Mouse (Mus musculus): ENCODE measurements around the gene Svbp.

Svbp gene

DNA sequence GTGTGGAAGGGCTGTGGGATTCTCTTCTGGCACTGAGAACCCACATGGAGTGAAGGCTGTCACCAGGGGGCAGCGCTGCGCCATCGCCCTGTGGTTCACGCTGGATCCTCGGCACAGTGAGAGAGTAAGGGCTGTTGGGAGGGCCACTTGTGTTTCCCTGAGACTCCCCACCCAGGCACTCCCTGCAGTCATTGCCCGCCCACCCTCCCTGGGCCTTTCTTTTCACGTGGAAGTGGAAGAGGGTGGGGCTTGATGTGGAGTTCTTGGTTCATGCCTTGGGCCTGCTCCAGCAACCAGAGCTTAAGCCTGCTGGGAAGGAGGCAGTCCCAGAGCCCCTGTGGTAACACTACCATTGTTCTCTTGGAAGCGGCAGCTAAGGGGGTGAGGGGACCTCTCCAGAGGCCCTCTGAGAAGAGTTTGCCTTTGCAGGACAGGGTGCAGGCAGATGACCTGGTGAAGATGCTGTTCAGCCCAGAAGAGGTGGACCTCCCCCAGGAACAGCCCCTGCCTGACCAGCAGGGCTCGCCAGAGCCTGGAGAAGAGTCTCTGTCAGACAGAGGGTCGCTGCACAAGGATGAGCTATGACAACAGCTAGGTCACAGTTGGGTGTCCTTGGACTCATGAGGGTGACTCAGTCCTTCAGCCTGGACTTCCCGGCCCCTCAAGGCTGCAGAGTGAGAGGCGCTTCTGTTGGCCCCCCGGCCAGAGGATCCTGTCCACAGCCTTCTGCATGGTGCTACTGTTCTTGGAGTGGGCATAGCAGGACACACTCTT, 52.5 kb downstream of the Svbp start:
- DNase-seq, result peak; percentile 77 to 81

- DNase-seq, result no peak
Measured at GRCm38 (mm10) chr4:119248407-119248965, 53.4 kb downstream of the Svbp start.

Data from thymus, postnatal 36 days (tissue).